Mouse (Mus musculus) forebrain, embryonic 15.5 days (tissue): ENCODE data around the gene Rdh16. TPM values are rescaled to one million over a fixed set of nuclear protein-coding genes. Genes with fewer than 3 reads are reported as not detected.
"Not testable (repeated sequence)": the region's sequence is repeated elsewhere in the genome, so short reads cannot be mapped to it uniquely, and the experiment has no call there.

Experiments used
- ATAC-seq: fragments of 200-750 bp; cut with Nextera tagmentation; replicated peaks from 2 replicates; pipeline ENCODE4 v1.8.0; 2017; ENCODE audit warnings: mild to moderate bottlenecking, moderate TSS enrichment, moderate library complexity
- H3K27ac ChIP-seq: fragments of 300-500 bp; sonication (generic); replicated peaks from 2 replicates; pipeline ENCODE4 v1.5.1; 2015; ENCODE audit warnings: mild to moderate bottlenecking, inconsistent platforms
- H3K27me3 ChIP-seq: fragments of 300-500 bp; sonication (generic); 2 replicates; pipeline ENCODE4 v1.6.1; 2015; ENCODE audit warnings: inconsistent platforms
- H3K36me3 ChIP-seq: fragments of 300-500 bp; sonication (generic); 2 replicates; pipeline ENCODE4 v1.6.1; 2015; ENCODE audit warnings: mild to moderate bottlenecking, inconsistent platforms
- H3K4me1 ChIP-seq: fragments of 300-500 bp; sonication (generic); 2 replicates; pipeline ENCODE4 v1.6.1; 2015; ENCODE audit warnings: inconsistent platforms
- H3K4me2 ChIP-seq: fragments of 300-500 bp; sonication (generic); replicated peaks from 2 replicates; pipeline ENCODE4 v1.6.1; 2015; ENCODE audit warnings: mild to moderate bottlenecking, inconsistent platforms
- H3K4me3 ChIP-seq: fragments of 300-500 bp; sonication (generic); 2 replicates; pipeline ENCODE4 v1.5.1; 2015; ENCODE audit warnings: mild to moderate bottlenecking, inconsistent platforms
- H3K9ac ChIP-seq: fragments of 300-500 bp; sonication (generic); replicated peaks from 2 replicates; pipeline ENCODE4 v1.6.1; 2015; ENCODE audit warnings: mild to moderate bottlenecking, inconsistent platforms
- H3K9me3 ChIP-seq: fragments of 300-500 bp; sonication (generic); 2 replicates; pipeline ENCODE4 v1.6.1; 2016; ENCODE audit warnings: inconsistent platforms
- WGBS: fragments of 180-500 bp; shearing (Covaris S2); methylation state at CpG from one replicate; pipeline ENCODE4 v1.1.7; 2015; ENCODE audit warnings: mixed read lengths; 5-methylcytosine and 5-hydroxymethylcytosine counted together
- polyA plus RNA-seq: library from polyadenylated mRNA; unstranded; fragments of >200 nt; fragmentation: Nextera tagmentation; extraction: Ambion mirVana; gene quantifications from 2 replicates; pipeline ENCODE4 v1.2.1, GENCODE M21; 2015

The Rdh16 gene
- 0.08 TPM in 1 of 2 replicates, not detected in the other for polyA plus RNA-seq

GRCm38 (mm10) chr10:127800891-127801290, at the start of gene Rdh16:
Rdh16 (plus strand) TSS chr10:127801152.
- Histone ChIP-seq H3K9ac (no peak within 1 kb of the TSS), H3K4me3 (no peak within 1 kb of the TSS), H3K9me3 (no peaks in the 10 kb centered on the region), H3K36me3 (no peaks in the 10 kb centered on the region), H3K4me1 (no peaks in the 10 kb centered on the region), H3K4me2 (no peak within 1 kb of the TSS), H3K27me3 (no peaks in the 10 kb centered on the region), H3K27ac (no peak within 1 kb of the TSS)
- ATAC-seq, result no peak
- 87% methylated on average over 6 of the region's 6 CpGs for WGBS

- Histone ChIP-seq H3K4me3 (no peak within 1 kb of the TSS), H3K36me3 (peaks cover 16% of the 10 kb centered on the region), H3K9me3 (no peaks in the 10 kb centered on the region), H3K4me2 (no peak within 1 kb of the TSS), H3K4me1 (no peaks in the 10 kb centered on the region), H3K9ac (no peak within 1 kb of the TSS), H3K27ac (no peak within 1 kb of the TSS), H3K27me3 (no peaks in the 10 kb centered on the region)
- ATAC-seq, result no peak
- WGBS, result 80% methylated on average over 8 of the region's 8 CpGs
These were observed 49.4 kb upstream of the Rdh16 start, which contains the start of gene Gpr182 for GRCm38 (mm10) chr10:127751548-127751947. Gpr182 (minus strand) TSS chr10:127751732.

- 76% methylated on average over 6 of the region's 6 CpGs for WGBS
- H3K9me3 ChIP-seq, result no peaks in the 10 kb centered on the region
- H3K4me1 ChIP-seq, result no peaks in the 10 kb centered on the region
- H3K27ac ChIP-seq, result no peak overlapping the region
- no peak for ATAC-seq
- H3K4me3 ChIP-seq, result no peak overlapping the region
- no peaks in the 10 kb centered on the region for H3K36me3 ChIP-seq
- H3K4me2 ChIP-seq, result no peak overlapping the region
- H3K27me3 ChIP-seq, result no peaks in the 10 kb centered on the region
- H3K9ac ChIP-seq, result no peak overlapping the region
These were observed 46.3 kb upstream of the Rdh16 start for GRCm38 (mm10) chr10:127754566-127755166.

GRCm38 (mm10) chr10:127755246-127755645, 45.7 kb upstream of the Rdh16 start:
- Histone ChIP-seq H3K4me2 (no peak overlapping the region), H3K27me3 (no peaks in the 10 kb centered on the region), H3K4me1 (no peaks in the 10 kb centered on the region), H3K4me3 (no peak overlapping the region), H3K9ac (no peak overlapping the region), H3K27ac (no peak overlapping the region), H3K36me3 (no peaks in the 10 kb centered on the region), H3K9me3 (no peaks in the 10 kb centered on the region)
- WGBS, result 68% methylated on average over 3 of the region's 3 CpGs
- ATAC-seq, result no peak

GRCm38 (mm10) chr10:127755770-127756468, 45.0 kb upstream of the Rdh16 start:
- no peaks in the 10 kb centered on the region for H3K9me3 ChIP-seq
- H3K4me2 ChIP-seq, result no peak overlapping the region; the same call in 1 of the 2 replicates
- 65% methylated on average over 18 of the region's 18 CpGs for WGBS
- no peaks in the 10 kb centered on the region for H3K27me3 ChIP-seq
- no peaks in the 10 kb centered on the region for H3K36me3 ChIP-seq
- H3K4me3 ChIP-seq, result no peak overlapping the region
- no peak overlapping the region for H3K9ac ChIP-seq
- no peaks in the 10 kb centered on the region for H3K4me1 ChIP-seq
- H3K27ac ChIP-seq, result no peak overlapping the region
- no peak for ATAC-seq

GRCm38 (mm10) chr10:127759181-127760110, 41.5 kb upstream of the Rdh16 start, which contains the start of the genes Rdh1 and Rdh16f1:
Rdh1 (plus strand) TSS chr10:127759721.
Rdh16f1 (plus strand) TSS chr10:127759787.
- Histone ChIP-seq H3K36me3 (no peaks in the 10 kb centered on the region), H3K4me1 (no peaks in the 10 kb centered on the region), H3K4me2 (no peak within 1 kb of the TSS), H3K27me3 (no peaks in the 10 kb centered on the region), H3K4me3 (no peak within 1 kb of the TSS), H3K9ac (no peak within 1 kb of the TSS), H3K27ac (no peak within 1 kb of the TSS), H3K9me3 (no peaks in the 10 kb centered on the region)
- 75% methylated on average over 9 of the region's 9 CpGs for WGBS
- ATAC-seq, result no peak

- H3K36me3 ChIP-seq, H3K4me2 ChIP-seq, H3K4me1 ChIP-seq, ATAC-seq, H3K4me3 ChIP-seq, H3K9ac ChIP-seq, H3K9me3 ChIP-seq, H3K27ac ChIP-seq, H3K27me3 ChIP-seq: not testable (repeated sequence)
- WGBS, result 88% methylated on average over 10 of the region's 10 CpGs
These were observed 38.0 kb upstream of the Rdh16 start for GRCm38 (mm10) chr10:127762926-127763325.

GRCm38 (mm10) chr10:127763914-127764680, 36.9 kb upstream of the Rdh16 start:
- H3K9me3 ChIP-seq, result no peaks in the 10 kb centered on the region
- H3K27me3 ChIP-seq, result no peaks in the 10 kb centered on the region
- no peak overlapping the region for H3K9ac ChIP-seq
- no peaks in the 10 kb centered on the region for H3K36me3 ChIP-seq
- 62% methylated on average over 12 of the region's 12 CpGs for WGBS
- no peaks in the 10 kb centered on the region for H3K4me1 ChIP-seq
- ATAC-seq, result no peak
- H3K27ac ChIP-seq, result no peak overlapping the region
- no peak overlapping the region for H3K4me2 ChIP-seq
- no peak overlapping the region for H3K4me3 ChIP-seq

GRCm38 (mm10) chr10:127766564-127766963, 34.4 kb upstream of the Rdh16 start:
- ATAC-seq, result no peak
- Histone ChIP-seq H3K4me2 (no peak overlapping the region), H3K4me1 (no peaks in the 10 kb centered on the region), H3K9ac (no peak overlapping the region), H3K27me3 (no peaks in the 10 kb centered on the region), H3K4me3 (no peak overlapping the region), H3K9me3 (no peaks in the 10 kb centered on the region), H3K27ac (no peak overlapping the region), H3K36me3 (no peaks in the 10 kb centered on the region)
- WGBS, result 86% methylated on average over 1 of the region's 1 CpGs

GRCm38 (mm10) chr10:127776011-127776410, 24.9 kb upstream of the Rdh16 start, which contains the start of gene Rdh9:
Rdh9 (plus strand) TSS chr10:127776386.
- H3K4me2 ChIP-seq, result no peak within 1 kb of the TSS
- no peaks in the 10 kb centered on the region for H3K4me1 ChIP-seq
- no peaks in the 10 kb centered on the region for H3K9me3 ChIP-seq
- 84% methylated on average over 2 of the region's 2 CpGs for WGBS
- no peaks in the 10 kb centered on the region for H3K27me3 ChIP-seq
- H3K36me3 ChIP-seq, result no peaks in the 10 kb centered on the region
- no peak within 1 kb of the TSS for H3K9ac ChIP-seq
- H3K27ac ChIP-seq, result no peak within 1 kb of the TSS
- no peak within 1 kb of the TSS for H3K4me3 ChIP-seq
- no peak for ATAC-seq

- H3K27me3 ChIP-seq, H3K4me1 ChIP-seq, H3K4me2 ChIP-seq, H3K36me3 ChIP-seq, H3K4me3 ChIP-seq, H3K9ac ChIP-seq, ATAC-seq, H3K27ac ChIP-seq, H3K9me3 ChIP-seq: not testable (repeated sequence)
- WGBS, result 97% methylated on average over 17 of the region's 17 CpGs
These were observed 18.6 kb upstream of the Rdh16 start for GRCm38 (mm10) chr10:127782321-127782720.
